Mouse (Mus musculus) liver, adult (tissue): Measurements from ENCODE around the gene Numa1.

Source experiments
- GATA4 ChIP-seq: IDR thresholded peaks from 2 replicates; pipeline ENCODE4 v1.6.1; 2014; ENCODE audit warnings: mild to moderate bottlenecking, low read length; ENCODE audit not compliant: insufficient replicate concordance

The Numa1 gene

GRCm38 (mm10) chr7:101933751-101934240 is at the start of gene Numa1, which contains the start of gene Lrrc51:
TSS of gene Numa1 (plus strand) at chr7:101934111.
TSS of gene Lrrc51 (minus strand) at chr7:101933895.
- TF ChIP-seq GATA4, result peak; percentile 53; the same call in 1 of the 2 replicates

- TF ChIP-seq GATA4, result no peak
These were observed 49.8 kb upstream of the Numa1 start for GRCm38 (mm10) chr7:101884160-101884559.

- no peak for TF ChIP-seq GATA4
These were observed 47.6 kb upstream of the Numa1 start for GRCm38 (mm10) chr7:101886274-101886673.

- no peak for TF ChIP-seq GATA4
These were observed 45.5 kb upstream of the Numa1 start for GRCm38 (mm10) chr7:101888460-101888859.

- TF ChIP-seq GATA4, result no peak
These were observed 38.2 kb upstream of the Numa1 start for GRCm38 (mm10) chr7:101895695-101896094.

GRCm38 (mm10) chr7:101896104-101897066 is 37.5 kb upstream of the Numa1 start:
- 0 out of 2 replicates have a peak, but pooled peaks have one; percentile 64 for TF ChIP-seq GATA4

- TF ChIP-seq GATA4, result no peak
These were observed 33.4 kb upstream of the Numa1 start for GRCm38 (mm10) chr7:101900331-101901097.

GRCm38 (mm10) chr7:101901969-101902368 is 31.9 kb upstream of the Numa1 start:
- TF ChIP-seq GATA4, result no peak

- TF ChIP-seq GATA4, result no peak
These were observed 31.1 kb upstream of the Numa1 start for GRCm38 (mm10) chr7:101902846-101903245.

- peak; percentile 40; the same call in 1 of the 2 replicates for TF ChIP-seq GATA4
These were observed 28.2 kb upstream of the Numa1 start, which contains the start of gene Lamtor1 for GRCm38 (mm10) chr7:101905561-101906286. TSS of gene Lamtor1 (plus strand) at chr7:101905904.

GRCm38 (mm10) chr7:101906287-101906681 is 27.6 kb upstream of the Numa1 start, which contains the start of gene Tomt:
TSS of gene Tomt (minus strand) at chr7:101906359.
- TF ChIP-seq GATA4, result no peak

- no peak for TF ChIP-seq GATA4
These were observed 27.2 kb upstream of the Numa1 start for GRCm38 (mm10) chr7:101906696-101907095.

GRCm38 (mm10) chr7:101908367-101908766 is 25.5 kb upstream of the Numa1 start:
- no peak for TF ChIP-seq GATA4

- no peak for TF ChIP-seq GATA4
These were observed 23.8 kb upstream of the Numa1 start for GRCm38 (mm10) chr7:101910138-101910537.

- TF ChIP-seq GATA4, result no peak
These were observed 21.9 kb upstream of the Numa1 start for GRCm38 (mm10) chr7:101911982-101912381.
